Mouse (Mus musculus) heart, embryonic 16.5 days (tissue): ENCODE results near the gene Eif5. TPM values are rescaled to one million over a fixed set of nuclear protein-coding genes. Genes with fewer than 3 reads are reported as not detected.

Experiments
- ATAC-seq: fragments of 200-750 bp; cut with Nextera tagmentation; replicated peaks from 2 replicates; pipeline ENCODE4 v1.8.0; 2017; ENCODE audit warnings: moderate number of reproducible peaks; ENCODE audit not compliant: insufficient read depth, low FRiP score; ENCODE audit errors: extremely low read depth
- H3K27ac ChIP-seq: fragments of 300-500 bp; sonication (generic); 2 replicates; pipeline ENCODE4 v1.5.1; 2014; ENCODE audit warnings: mild to moderate bottlenecking, low read length, control low read depth, moderate library complexity
- H3K27me3 ChIP-seq: fragments of 300-500 bp; sonication (generic); 2 replicates; pipeline ENCODE4 v1.6.1; 2014; ENCODE audit warnings: low read length, mixed read lengths; ENCODE audit not compliant: control insufficient read depth, insufficient read depth
- H3K36me3 ChIP-seq: fragments of 300-500 bp; sonication (generic); 2 replicates; pipeline ENCODE4 v1.6.1; 2014; ENCODE audit not compliant: control insufficient read depth, insufficient read depth
- H3K4me1 ChIP-seq: fragments of 300-500 bp; sonication (generic); 2 replicates; pipeline ENCODE4 v1.6.1; 2014; ENCODE audit warnings: low read length, mixed read lengths; ENCODE audit not compliant: control insufficient read depth, insufficient read depth
- H3K4me2 ChIP-seq: fragments of 300-500 bp; sonication (generic); 2 replicates; pipeline ENCODE4 v1.6.1; 2014; ENCODE audit warnings: low read depth, mild to moderate bottlenecking, control low read depth, low read length
- H3K4me3 ChIP-seq: fragments of 300-500 bp; sonication (generic); 2 replicates; pipeline ENCODE4 v1.5.1; 2014; ENCODE audit warnings: mild to moderate bottlenecking, control low read depth, low read length
- H3K9ac ChIP-seq: fragments of 300-500 bp; sonication (generic); 2 replicates; pipeline ENCODE4 v1.6.1; 2014; ENCODE audit warnings: low read length, control low read depth
- H3K9me3 ChIP-seq: fragments of 300-500 bp; sonication (generic); replicated peaks from 2 replicates; pipeline ENCODE4 v1.6.1; 2016; ENCODE audit warnings: low read length; ENCODE audit not compliant: control insufficient read depth
- WGBS: fragments of 180-500 bp; shearing (Covaris S2); extraction: QIAGEN DNeasy Blood & Tissue Kit; methylation state at CpG from one replicate; pipeline ENCODE4 v1.1.7; 2014; 5-methylcytosine and 5-hydroxymethylcytosine counted together
- polyA plus RNA-seq: library from polyadenylated mRNA; unstranded; fragments of >200 nt; fragmentation: Nextera tagmentation; extraction: Ambion mirVana; gene quantifications from 2 replicates; pipeline ENCODE4 v1.2.1, GENCODE M21; 2015

Gene Eif5
- polyA plus RNA-seq, 1 experiment from 2014 or later = 390 TPM

DNA sequence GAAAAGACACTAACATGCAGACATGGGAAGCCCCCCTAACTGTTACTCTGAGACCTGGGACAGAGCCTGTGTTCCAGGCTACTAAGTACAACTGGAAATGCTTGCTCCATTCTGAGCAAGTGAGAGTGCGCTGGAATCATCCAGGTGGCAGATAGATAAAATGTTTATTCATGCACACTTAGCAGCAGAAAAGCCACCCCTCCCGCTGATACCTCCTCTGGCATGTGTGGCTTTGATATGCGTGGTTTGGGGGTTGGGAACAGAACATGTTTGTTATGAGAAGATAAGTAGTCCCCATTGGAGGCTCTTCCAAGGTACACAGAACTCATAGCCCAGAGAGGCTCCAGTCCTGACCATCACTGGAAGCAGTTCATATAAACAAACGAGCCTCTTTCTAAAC lies 19.9 kb upstream of the Eif5 start:
- H3K27ac ChIP-seq = no peak overlapping the region
- WGBS = 38% methylated on average over 4 of the region's 4 CpGs

DNA sequence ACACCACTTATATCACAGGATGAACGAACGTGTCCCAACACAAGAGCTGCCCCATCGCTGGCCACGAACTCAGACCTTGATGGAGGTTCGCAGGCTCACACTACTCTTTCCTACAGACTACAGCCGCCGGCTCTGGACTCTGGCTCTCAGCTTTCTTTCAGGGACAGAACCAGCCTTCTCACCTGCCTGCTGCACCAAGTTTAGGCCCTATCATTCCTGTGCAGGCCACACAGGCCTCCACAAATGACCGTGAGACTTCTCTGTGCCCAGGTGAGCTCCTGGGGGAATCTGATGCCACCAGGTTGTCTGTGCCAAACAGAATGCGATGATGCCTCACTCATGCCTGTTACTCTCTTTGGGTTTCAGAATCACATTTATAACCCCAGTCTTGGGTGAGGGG lies 19.4 kb upstream of the Eif5 start:
- H3K9ac ChIP-seq = no peak overlapping the region
- H3K9me3 ChIP-seq = peaks cover 4% of the 10 kb centered on the region; the same call in 1 of the 2 replicates
- peaks cover 8% of the 10 kb centered on the region for H3K4me1 ChIP-seq
- H3K27me3 ChIP-seq = no peaks in the 10 kb centered on the region
- 84% methylated on average over 9 of the region's 9 CpGs for WGBS
- no peak overlapping the region for H3K4me2 ChIP-seq
- no peaks in the 10 kb centered on the region for H3K36me3 ChIP-seq
- ATAC-seq = no peak
- no peak overlapping the region for H3K4me3 ChIP-seq
- no peak overlapping the region for H3K27ac ChIP-seq

More for the DNA sequence above, 19.9 kb upstream of the Eif5 start:
- no peaks in the 10 kb centered on the region for H3K36me3 ChIP-seq
- peaks cover 4% of the 10 kb centered on the region; the same call in 1 of the 2 replicates for H3K9me3 ChIP-seq
- H3K9ac ChIP-seq = no peak overlapping the region
- H3K4me2 ChIP-seq = no peak overlapping the region
- no peaks in the 10 kb centered on the region for H3K27me3 ChIP-seq
- no peak overlapping the region for H3K4me3 ChIP-seq
- H3K4me1 ChIP-seq = peaks cover 8% of the 10 kb centered on the region
- no peak for ATAC-seq

DNA sequence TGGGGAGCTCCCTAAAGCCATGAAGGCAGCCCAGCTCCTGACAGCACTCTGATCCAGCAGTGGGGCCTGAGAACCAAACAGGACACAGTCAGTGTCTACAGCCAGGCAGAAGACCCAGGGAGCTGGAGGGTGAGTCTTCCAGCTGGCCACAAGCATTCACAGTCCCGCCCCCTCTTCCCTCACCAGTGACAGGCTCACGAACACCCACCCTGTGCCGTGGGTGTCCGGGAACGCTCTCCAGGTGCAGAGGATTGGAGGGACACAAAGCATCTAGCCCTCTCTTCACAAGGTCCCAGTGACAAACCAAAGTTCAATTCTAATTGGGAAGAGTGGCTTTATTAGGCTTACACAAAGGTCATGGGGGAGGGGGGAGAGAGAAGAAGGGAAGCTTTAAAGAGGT lies 18.0 kb upstream of the Eif5 start:
- 64% methylated on average over 5 of the region's 5 CpGs for WGBS
- no peak overlapping the region for H3K4me3 ChIP-seq
- no peak for ATAC-seq

DNA sequence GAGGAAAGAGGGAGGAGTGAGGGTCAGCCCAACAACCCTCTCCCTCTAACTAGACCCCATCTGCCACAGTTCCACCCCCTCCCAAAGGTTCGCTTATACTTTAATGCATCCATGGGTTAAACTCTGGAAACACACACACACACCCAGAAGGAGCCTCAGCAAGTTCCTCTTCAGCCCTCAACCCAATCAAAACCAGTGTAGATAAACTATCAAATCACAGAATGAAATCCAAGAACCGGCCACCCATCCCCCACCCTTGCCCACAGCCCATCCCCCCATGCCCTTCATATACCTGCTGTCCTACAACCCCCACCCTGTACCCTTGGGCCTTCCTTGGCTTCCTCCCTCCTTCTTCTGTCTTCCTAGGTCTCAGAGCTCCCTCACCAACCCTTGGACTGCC lies 16.8 kb upstream of the Eif5 start:
- H3K9ac ChIP-seq = no peak overlapping the region

More for the DNA sequence above, 18.0 kb upstream of the Eif5 start:
- no peak overlapping the region for H3K4me2 ChIP-seq
- H3K36me3 ChIP-seq = no peaks in the 10 kb centered on the region
- H3K27ac ChIP-seq = no peak overlapping the region
- H3K9ac ChIP-seq = no peak overlapping the region
- no peaks in the 10 kb centered on the region for H3K4me1 ChIP-seq
- H3K27me3 ChIP-seq = no peaks in the 10 kb centered on the region
- H3K9me3 ChIP-seq = peaks cover 4% of the 10 kb centered on the region; the same call in 1 of the 2 replicates

DNA sequence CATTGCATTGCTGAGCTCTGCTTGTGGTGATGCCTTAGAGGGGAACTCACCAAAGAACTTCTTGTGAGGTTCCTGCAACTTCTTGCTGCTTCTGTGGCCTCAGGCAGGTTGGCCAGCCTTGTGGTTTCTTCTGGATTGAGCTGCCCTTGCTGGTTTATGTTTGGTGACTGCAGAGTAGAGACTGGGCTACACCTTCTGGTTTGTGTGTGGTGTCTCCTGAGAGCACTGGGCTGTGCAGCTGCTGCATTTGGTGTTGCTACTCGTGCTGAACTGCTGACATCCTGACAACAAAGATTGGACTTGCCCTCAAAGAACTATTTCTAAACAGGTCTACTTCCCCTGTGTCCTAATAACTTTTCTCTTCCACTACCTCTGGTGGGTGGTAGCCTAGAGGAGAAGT lies 13.3 kb upstream of the Eif5 start:
- H3K9me3 ChIP-seq = peaks cover 4% of the 10 kb centered on the region; the same call in 1 of the 2 replicates

More for the DNA sequence above, 16.8 kb upstream of the Eif5 start:
- ATAC-seq = no peak
- H3K36me3 ChIP-seq = no peaks in the 10 kb centered on the region
- H3K27ac ChIP-seq = no peak overlapping the region
- WGBS = 71% methylated on average over 2 of the region's 2 CpGs
- H3K4me3 ChIP-seq = no peak overlapping the region
- no peak overlapping the region for H3K4me2 ChIP-seq
- no peaks in the 10 kb centered on the region for H3K27me3 ChIP-seq
- H3K4me1 ChIP-seq = no peaks in the 10 kb centered on the region
- peaks cover 4% of the 10 kb centered on the region; the same call in 1 of the 2 replicates for H3K9me3 ChIP-seq

DNA sequence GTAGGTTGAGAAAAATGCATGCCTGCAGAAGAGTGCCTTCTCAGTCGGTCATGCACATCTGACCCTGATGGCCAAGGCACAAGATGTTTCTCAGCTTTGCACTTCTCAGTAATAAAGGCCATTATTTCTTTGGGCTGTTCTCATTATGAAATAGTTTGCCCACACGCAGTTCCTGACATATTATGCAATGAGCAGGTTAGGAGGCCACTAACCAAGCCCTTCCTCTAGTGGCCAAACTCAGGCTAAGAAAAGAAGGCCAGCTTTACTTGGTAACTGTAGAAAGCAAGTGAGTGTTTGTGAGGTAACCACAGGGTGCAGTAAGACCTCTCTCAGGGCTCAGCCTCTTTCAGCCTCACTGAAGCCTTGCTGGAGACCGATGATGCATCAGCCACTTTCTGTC lies 12.9 kb upstream of the Eif5 start:
- Histone ChIP-seq H3K4me3 (no peak overlapping the region), H3K4me1 (no peaks in the 10 kb centered on the region), H3K4me2 (no peak overlapping the region), H3K9me3 (peaks cover 4% of the 10 kb centered on the region; the same call in 1 of the 2 replicates), H3K9ac (no peak overlapping the region), H3K27me3 (no peaks in the 10 kb centered on the region), H3K36me3 (no peaks in the 10 kb centered on the region), H3K27ac (no peak overlapping the region)
- WGBS = 78% methylated on average over 3 of the region's 3 CpGs
- ATAC-seq = no peak

More for the DNA sequence above, 13.3 kb upstream of the Eif5 start:
- WGBS = 56% methylated on average over 1 of the region's 1 CpGs
- Histone ChIP-seq H3K27ac (no peak overlapping the region), H3K4me2 (no peak overlapping the region), H3K36me3 (no peaks in the 10 kb centered on the region), H3K9ac (no peak overlapping the region), H3K4me3 (no peak overlapping the region), H3K27me3 (no peaks in the 10 kb centered on the region), H3K4me1 (no peaks in the 10 kb centered on the region)
- no peak for ATAC-seq

DNA sequence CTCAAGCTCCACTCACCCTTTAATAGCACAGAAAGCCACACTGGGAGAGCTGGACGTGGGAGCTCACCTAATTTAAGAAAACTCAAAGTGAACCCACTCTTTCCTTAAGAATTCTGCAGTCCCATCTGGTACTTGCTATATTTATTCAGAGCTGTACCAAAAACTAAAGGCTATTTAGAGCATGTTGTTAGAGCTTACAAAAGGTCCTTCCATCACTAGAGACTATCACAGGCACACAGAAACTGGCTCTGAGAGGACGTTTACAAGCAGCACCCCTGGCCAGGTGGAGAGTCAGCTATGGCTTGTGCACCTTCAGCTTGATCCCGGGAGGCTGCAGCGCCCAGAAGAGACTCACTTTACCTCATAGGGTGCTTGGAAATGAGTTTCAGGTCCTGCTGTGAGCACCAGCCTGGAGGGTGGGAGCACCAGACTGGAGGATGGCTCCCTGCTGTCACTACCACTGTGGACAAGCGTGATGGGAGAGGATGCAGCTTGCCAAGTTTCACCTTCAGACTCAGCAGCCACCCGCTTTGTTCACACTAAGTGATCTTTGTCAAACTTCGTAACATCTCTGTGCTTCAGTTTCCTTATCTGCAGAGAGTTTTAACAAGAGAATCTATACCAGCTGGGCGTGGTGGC lies 10.1 kb upstream of the Eif5 start:
- Histone ChIP-seq H3K9ac (no peak overlapping the region), H3K4me2 (no peak overlapping the region), H3K4me1 (no peaks in the 10 kb centered on the region), H3K9me3 (no peaks in the 10 kb centered on the region), H3K27ac (no peak overlapping the region), H3K36me3 (no peaks in the 10 kb centered on the region), H3K4me3 (no peak overlapping the region), H3K27me3 (no peaks in the 10 kb centered on the region)
- 50% methylated on average over 8 of the region's 8 CpGs for WGBS
- no peak for ATAC-seq

DNA sequence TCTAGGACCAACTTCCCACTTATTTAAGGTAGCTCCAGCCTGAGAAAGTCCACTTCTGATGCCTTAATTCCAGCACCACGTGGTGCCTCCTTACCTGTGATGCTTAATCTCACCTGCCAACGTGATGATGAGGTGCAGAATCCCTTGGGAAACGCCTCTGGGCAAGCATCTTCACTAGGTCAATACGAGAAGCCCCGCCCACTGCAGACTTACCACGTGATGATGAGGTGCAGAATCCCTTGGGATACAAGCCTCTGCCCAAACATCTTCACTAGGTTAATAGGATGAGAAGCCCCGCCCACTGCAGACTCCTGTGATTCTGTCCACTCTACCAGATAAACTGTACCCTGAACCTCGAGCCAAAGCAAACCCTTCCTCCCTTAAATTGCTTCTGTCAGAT lies 8.6 kb upstream of the Eif5 start:
- Histone ChIP-seq H3K27me3 (no peaks in the 10 kb centered on the region), H3K4me1 (no peaks in the 10 kb centered on the region), H3K36me3 (no peaks in the 10 kb centered on the region), H3K4me2 (no peak overlapping the region), H3K4me3 (no peak overlapping the region), H3K9me3 (no peaks in the 10 kb centered on the region), H3K27ac (no peak overlapping the region), H3K9ac (no peak overlapping the region)
- ATAC-seq = no peak
- 17% methylated on average over 8 of the region's 8 CpGs for WGBS

DNA sequence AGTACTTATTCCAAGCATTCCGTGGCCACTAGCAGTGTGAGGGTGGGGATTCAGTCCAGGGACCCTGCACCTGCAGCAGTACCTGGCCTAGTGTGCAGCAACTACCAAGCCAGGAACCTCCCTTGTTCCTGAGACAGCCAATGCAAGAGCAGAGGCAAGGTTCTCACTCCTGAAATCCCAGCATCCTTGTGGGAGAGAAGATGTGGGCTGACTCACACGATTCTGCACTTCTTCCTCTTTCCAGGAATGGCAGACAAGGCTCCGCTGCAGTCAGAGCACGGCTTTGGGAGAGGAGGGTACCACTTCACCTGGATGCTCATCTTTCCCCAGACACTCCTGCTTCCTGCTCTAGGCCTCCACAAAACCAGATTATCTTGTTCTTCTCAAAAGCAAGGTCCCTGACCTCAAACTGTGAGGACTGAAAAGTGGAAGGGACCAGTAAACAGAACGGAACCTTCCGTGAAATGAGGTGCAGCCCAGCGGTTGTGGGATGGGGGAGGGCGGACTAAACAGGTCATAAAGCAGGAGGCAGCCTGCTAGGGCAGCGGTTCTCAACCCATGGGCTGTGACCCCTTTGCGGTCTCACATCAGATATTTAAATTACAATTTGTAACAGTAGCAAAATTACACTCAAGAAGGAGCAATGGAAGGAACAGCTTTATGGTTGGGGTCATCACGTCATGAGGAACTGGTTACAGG lies 4.6 kb upstream of the Eif5 start:
- H3K36me3 ChIP-seq = no peaks in the 10 kb centered on the region
- H3K4me1 ChIP-seq = peaks cover 14% of the 10 kb centered on the region
- no peak overlapping the region for H3K27ac ChIP-seq
- H3K4me2 ChIP-seq = no peak overlapping the region
- no peaks in the 10 kb centered on the region for H3K27me3 ChIP-seq
- no peak for ATAC-seq
- H3K4me3 ChIP-seq = no peak overlapping the region
- H3K9me3 ChIP-seq = no peaks in the 10 kb centered on the region
- 63% methylated on average over 11 of the region's 11 CpGs for WGBS
- H3K9ac ChIP-seq = no peak overlapping the region
